Mouse (Mus musculus) liver, adult 2 months (tissue): ENCODE data around the gene Gabra6. TPM values are rescaled to one million over a fixed set of nuclear protein-coding genes. Genes with fewer than 3 reads are reported as not detected.
A peak's percentile ranks its signal among the peaks of the same experiment; 100 is the strongest.

ENCODE experiments used
- DNase-seq: peaks from one replicate; pipeline ENCODE4 v3.0.0-alpha.2; 2011; ENCODE audit warnings: low read depth, low spot score; ENCODE audit errors: extremely low read depth
- H3K27ac ChIP-seq: fragments of 200-500 bp; replicated peaks from 2 replicates; pipeline ENCODE4 v1.5.1; 2012; ENCODE audit warnings: low read depth, mild to moderate bottlenecking, control low read depth, inconsistent platforms, low read length; ENCODE audit not compliant: insufficient read depth
- H3K27me3 ChIP-seq: fragments of 200-500 bp; 2 replicates; pipeline ENCODE4 v1.6.1; 2012; ENCODE audit warnings: mild to moderate bottlenecking, moderate library complexity, low read length, inconsistent platforms; ENCODE audit not compliant: control insufficient read depth, insufficient read depth
- H3K36me3 ChIP-seq: fragments of 200-500 bp; 2 replicates; pipeline ENCODE4 v1.6.1; 2012; ENCODE audit warnings: low read length, inconsistent platforms; ENCODE audit not compliant: control insufficient read depth, insufficient read depth
- H3K4me1 ChIP-seq: fragments of 200-500 bp; 2 replicates; pipeline ENCODE4 v1.6.1; 2011; ENCODE audit warnings: low read length; ENCODE audit not compliant: control insufficient read depth, insufficient read depth
- H3K4me3 ChIP-seq: fragments of 200-500 bp; 2 replicates; pipeline ENCODE4 v1.5.1; 2011; ENCODE audit warnings: low read depth, mild to moderate bottlenecking, control low read depth, low read length, moderate library complexity; ENCODE audit not compliant: insufficient read depth
- H3K79me2 ChIP-seq: fragments of 200-500 bp; 2 replicates; pipeline ENCODE4 v1.6.1; 2012; ENCODE audit warnings: inconsistent platforms, mild to moderate bottlenecking, low read length, moderate library complexity; ENCODE audit not compliant: control insufficient read depth, insufficient read depth
- H3K9ac ChIP-seq: fragments of 200-500 bp; 2 replicates; pipeline ENCODE4 v1.6.1; 2012; ENCODE audit warnings: low read depth, mild to moderate bottlenecking, control low read depth, inconsistent platforms, low read length
- CTCF ChIP-seq: fragments of 200-500 bp; IDR thresholded peaks from 2 replicates; pipeline ENCODE4 v1.5.1; 2011; ENCODE audit warnings: low read depth, low read length, control low read depth
- POLR2A ChIP-seq: fragments of 200-500 bp; IDR thresholded peaks from 2 replicates; pipeline ENCODE4 v1.6.1; 2011; ENCODE audit warnings: low read length, control low read depth; ENCODE audit not compliant: insufficient read depth; ENCODE audit errors: extremely low read depth
- WGBS: fragments of 180-500 bp; shearing (Covaris S2); methylation state at CpG from one replicate; pipeline ENCODE4 v1.1.7; 2018; 5-methylcytosine and 5-hydroxymethylcytosine counted together
- polyA plus RNA-seq: library from polyadenylated mRNA; depleted of rRNA; stranded (reverse); fragments of >200 nt; gene quantifications from 2 replicates; pipeline ENCODE4 v1.2.3, GENCODE M21; 2012; rRNA removed
- total RNA-seq: library from RNA; depleted of rRNA; stranded (reverse); fragments of >200 nt; gene quantifications from 2 replicates; pipeline ENCODE4 v1.2.3, GENCODE M21; 2014; rRNA removed

Gabra6 gene
- total RNA-seq = not detected in 2 replicates
- polyA plus RNA-seq = not detected in 2 replicates

DNA sequence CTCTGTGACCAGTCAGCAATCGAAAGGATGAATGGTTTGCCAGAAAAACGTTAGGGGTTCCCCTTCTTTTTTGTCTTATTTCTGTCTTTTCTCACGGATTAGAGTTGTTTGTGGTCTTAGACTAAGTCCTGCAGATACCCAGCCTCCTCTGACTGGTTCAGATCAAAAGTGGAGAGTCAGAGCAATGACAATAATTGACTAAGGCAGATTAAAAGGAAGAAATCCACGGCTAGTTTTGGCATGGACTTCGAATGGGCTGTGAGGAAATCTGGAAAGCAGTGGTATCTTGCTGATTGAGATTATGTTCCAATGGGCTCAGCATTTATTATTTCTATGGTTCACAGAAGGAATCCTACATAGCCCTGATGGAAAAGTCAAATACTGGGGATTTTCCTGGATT lies at the start of gene Gabra6:
Gabra6 (minus strand) TSS at position 191 of the 400 bp plus-strand sequence.
- Histone ChIP-seq H3K27ac (no peak within 1 kb of the TSS), H3K36me3 (no peaks in the 10 kb centered on the region), H3K4me3 (no peak within 1 kb of the TSS), H3K4me1 (no peaks in the 10 kb centered on the region), H3K27me3 (no peaks in the 10 kb centered on the region), H3K9ac (no peak within 1 kb of the TSS), H3K79me2 (no peaks in the 10 kb centered on the region)
- DNase-seq = no peak
- WGBS = 53% methylated on average over 5 of the region's 5 CpGs
- TF ChIP-seq POLR2A (no peak), CTCF (no peak)

- Histone ChIP-seq H3K27me3 (no peaks in the 10 kb centered on the region), H3K36me3 (no peaks in the 10 kb centered on the region), H3K79me2 (no peaks in the 10 kb centered on the region), H3K4me1 (no peaks in the 10 kb centered on the region), H3K9ac (no peak overlapping the region), H3K4me3 (no peak overlapping the region), H3K27ac (no peak overlapping the region)
- TF ChIP-seq CTCF = no peak
- no peak for TF ChIP-seq POLR2A
- DNase-seq = no peak
- 73% methylated on average over 7 of the region's 7 CpGs for WGBS
Observed at GRCm38 (mm10) chr11:42365544-42365943, 44.7 kb upstream of the Gabra6 start.

GRCm38 (mm10) chr11:42332121-42332520 lies 11.2 kb upstream of the Gabra6 start:
- Histone ChIP-seq H3K27me3 (no peaks in the 10 kb centered on the region), H3K79me2 (no peaks in the 10 kb centered on the region), H3K27ac (no peak overlapping the region), H3K4me3 (no peak overlapping the region), H3K36me3 (no peaks in the 10 kb centered on the region), H3K4me1 (no peaks in the 10 kb centered on the region), H3K9ac (no peak overlapping the region)
- WGBS = 59% methylated on average over 3 of the region's 3 CpGs
- TF ChIP-seq CTCF = no peak
- TF ChIP-seq POLR2A = no peak
- DNase-seq = peak; percentile 15

- Histone ChIP-seq H3K9ac (no peak overlapping the region), H3K4me3 (no peak overlapping the region), H3K36me3 (no peaks in the 10 kb centered on the region), H3K27ac (no peak overlapping the region), H3K79me2 (no peaks in the 10 kb centered on the region), H3K4me1 (no peaks in the 10 kb centered on the region), H3K27me3 (no peaks in the 10 kb centered on the region)
- WGBS = 37% methylated on average over 4 of the region's 4 CpGs
- peak; percentile 26 for DNase-seq
- TF ChIP-seq CTCF = no peak
- no peak for TF ChIP-seq POLR2A
Observed at GRCm38 (mm10) chr11:42326262-42326661, 5.4 kb upstream of the Gabra6 start.

- H3K9ac ChIP-seq = no peak overlapping the region
- no peak overlapping the region for H3K27ac ChIP-seq
- H3K36me3 ChIP-seq = no peaks in the 10 kb centered on the region
- H3K4me3 ChIP-seq = no peak overlapping the region
- no peaks in the 10 kb centered on the region for H3K4me1 ChIP-seq
- no peak for DNase-seq
- TF ChIP-seq CTCF = no peak
- no peak for TF ChIP-seq POLR2A
- no peaks in the 10 kb centered on the region for H3K79me2 ChIP-seq
- WGBS = 74% methylated on average over 3 of the region's 3 CpGs
- no peaks in the 10 kb centered on the region for H3K27me3 ChIP-seq
Observed at GRCm38 (mm10) chr11:42321560-42321959, 688 bp upstream of the Gabra6 start.

DNA sequence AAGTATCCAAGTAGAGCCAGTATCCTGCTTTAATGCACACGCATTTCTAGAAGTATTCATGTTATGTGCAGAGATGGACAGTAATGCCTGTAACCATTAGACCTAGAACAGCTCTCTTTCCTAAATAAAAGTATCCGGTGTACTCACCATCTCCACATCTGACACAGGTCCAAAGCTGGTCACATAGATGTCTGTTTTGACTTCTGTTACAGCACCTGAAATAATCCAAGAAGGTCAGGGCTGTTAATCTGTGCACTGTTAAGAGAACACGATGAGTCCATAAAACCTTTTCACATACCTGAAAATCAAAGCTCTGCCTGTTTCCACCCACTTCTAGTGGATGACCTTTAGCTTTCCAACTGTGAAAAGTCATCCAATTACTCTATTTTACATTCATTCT lies 1.4 kb downstream of the Gabra6 start:
- Histone ChIP-seq H3K79me2 (no peaks in the 10 kb centered on the region), H3K27me3 (no peaks in the 10 kb centered on the region), H3K9ac (no peak overlapping the region), H3K4me1 (no peaks in the 10 kb centered on the region), H3K36me3 (no peaks in the 10 kb centered on the region), H3K27ac (no peak overlapping the region), H3K4me3 (no peak overlapping the region)
- WGBS = 83% methylated on average over 3 of the region's 3 CpGs
- no peak for DNase-seq
- TF ChIP-seq POLR2A (no peak), CTCF (no peak)
